ENCODE assay signal across 8 mouse cellular contexts in the genomic region with DNA sequence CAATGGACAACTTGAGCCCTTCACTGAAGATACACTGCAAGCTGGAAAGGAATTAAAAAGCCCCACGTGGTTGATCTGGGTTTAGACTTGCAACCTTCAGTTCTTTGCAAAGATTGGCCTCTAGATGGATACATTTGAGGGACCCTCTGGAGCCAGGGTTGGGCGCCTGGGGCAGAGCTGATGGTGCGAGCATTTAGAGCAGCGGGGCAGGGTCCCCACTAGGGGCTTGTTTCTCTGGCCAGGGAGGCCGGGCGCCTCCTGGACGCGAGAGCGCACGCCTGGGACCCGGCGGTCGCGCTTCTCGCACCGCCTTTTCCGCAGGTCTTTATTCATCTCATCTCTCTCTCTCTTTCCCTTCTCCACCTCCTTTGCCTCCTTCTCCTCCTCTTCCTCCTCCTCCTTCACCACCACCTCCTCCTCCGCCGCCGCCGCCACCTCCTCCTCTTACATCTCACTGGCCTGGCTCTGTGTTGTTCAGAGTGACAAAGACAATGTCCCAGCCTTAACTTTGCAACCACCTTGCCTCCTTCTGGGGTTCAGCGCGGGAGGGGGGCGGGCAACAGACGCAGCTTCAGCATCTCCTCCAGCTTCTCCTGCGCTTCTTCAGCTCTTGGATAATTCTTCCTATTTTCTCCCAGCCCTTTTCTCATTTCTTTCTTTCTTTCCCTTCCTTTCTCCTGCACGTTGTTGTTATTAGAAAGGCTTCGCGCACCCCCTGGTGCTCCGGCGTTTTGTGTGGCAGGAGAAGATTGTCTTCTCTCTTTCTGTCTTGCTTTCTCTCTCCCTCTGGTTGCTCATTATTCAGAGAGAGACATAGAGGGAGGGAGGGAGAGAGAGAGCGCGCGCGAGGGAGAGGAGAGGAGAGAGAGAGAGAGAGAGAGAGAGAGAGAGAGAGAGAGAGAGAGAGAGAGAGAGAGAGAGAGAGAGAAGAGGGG. TPM values are rescaled to one million over a fixed set of nuclear protein-coding genes. Genes with fewer than 3 reads are reported as not detected.
A peak's percentile ranks its signal among the peaks of the same experiment; 100 is the strongest.
DNase-seq lines count a peak whose midpoint lies in the region; ATAC-seq and TF ChIP-seq lines count a peak whose summit lies in the region.

No protein-coding gene starts in this region.

- H3K9ac ChIP-seq in midbrain, embryonic 14.5 days (replicated peaks; ENCODE audit: low read length): peak overlapping the region; percentile 98

- H3K4me1 ChIP-seq in midbrain, embryonic 14.5 days (ENCODE audit: control insufficient read depth, insufficient read depth, low read length): peaks cover 21% of the 10 kb centered on the region

- no peaks in the 10 kb centered on the region for H3K27me3 ChIP-seq in midbrain, embryonic 14.5 days (ENCODE audit: control insufficient read depth, insufficient read depth, low read length)

- peak overlapping the region; percentile 82 for H3K4me2 ChIP-seq in midbrain, embryonic 14.5 days (ENCODE audit: low read length)

- peak overlapping the region; percentile 86 for H3K4me3 ChIP-seq in gastrocnemius, adult 2 months
- peak overlapping the region; percentile 87 for H3K4me3 ChIP-seq in midbrain, embryonic 14.5 days (replicated peaks; ENCODE audit: low read depth, low read length)

- H3K9me3 ChIP-seq in midbrain, embryonic 14.5 days (ENCODE audit: control insufficient read depth, low read length): no peaks in the 10 kb centered on the region

- DNase-seq in gastrocnemius, adult 2 months: peak; percentile 50
- no peak for DNase-seq in gastrocnemius, postnatal 36 days
- DNase-seq in MN1 (ENCODE audit: low spot score): peak; percentile 76
- peak; percentile 59 for DNase-seq in embryo, embryonic 11.5 days (ENCODE audit: low read depth, low spot score)
- DNase-seq in heart, postnatal 10 days: peak; percentile 49 to 59
- peak; percentile 40 to 70 for DNase-seq in left cerebral cortex, postnatal 25 days (ENCODE audit: low spot score in 2 of 2)
- peak; percentile 82 for DNase-seq in midbrain, embryonic 14.5 days
- no peak for DNase-seq in c-Kit-positive CD71-positive TER-119-positive erythroid progenitor cells, embryonic 14.5 days (ENCODE audit: low spot score)

- peak overlapping the region; percentile 89 for H3K27ac ChIP-seq in gastrocnemius, adult 2 months
- peak overlapping the region; percentile 99 for H3K27ac ChIP-seq in midbrain, embryonic 14.5 days (replicated peaks; ENCODE audit: low read depth, low read length)

- no peaks in the 10 kb centered on the region for H3K36me3 ChIP-seq in midbrain, embryonic 14.5 days (ENCODE audit: control insufficient read depth, insufficient read depth, low read length)

- TF ChIP-seq CTCF in gastrocnemius, adult 2 months (IDR thresholded peaks at IDR 0.05): peak; percentile 35; the same call in 1 of the 2 replicates

- WGBS in midbrain, embryonic 14.5 days: 0% methylated on average over 35 of the region's 35 CpGs

- intact Hi-C loops in gastrocnemius, adult 2 months (cut with DNase I): loop anchor here (5.0 to 10.0 kb wide), 3 partner anchors 85 to 613 kb away; no protein-coding TSS in a partner anchor
- intact Hi-C loops in gastrocnemius, postnatal 36 days (cut with DNase I): loop anchor here (5.0 kb wide), 3 partner anchors 65 to 295 kb away; no protein-coding TSS in a partner anchor
- intact Hi-C loops in heart, postnatal 10 days (cut with DNase I): loop anchor here (1.0 to 10.0 kb wide), 4 partner anchors 95 to 1015 kb away; no protein-coding TSS in a partner anchor
- intact Hi-C loops in left cerebral cortex, postnatal 25 days (cut with DNase I): loop anchor here (5.0 to 10.0 kb wide), 4 partner anchors 190 to 883 kb away; no protein-coding TSS in a partner anchor

- peak; percentile 32 for ATAC-seq in midbrain, embryonic 14.5 days (ENCODE audit: low FRiP score, low TSS enrichment)

RNA-seq across cellular contexts. Expression of gene Zfp462, which starts 2.5 kb away (rescaled TPM):
- 10 to 100 TPM; 20.9 to 27.4 TPM for total RNA-seq in gastrocnemius, adult 2 months (2021)
- 10 to 100 TPM in 1 of 2 experiments, 1 to 10 TPM in 1; 9.3 to 12.0 TPM for total RNA-seq in gastrocnemius, postnatal 36 days (2021)
- total RNA-seq in heart, postnatal 10 days (2021): 10 to 100 TPM; 17.7 to 18.5 TPM
- 10 to 100 TPM; 50.5 to 58.9 TPM for total RNA-seq in left cerebral cortex, postnatal 25 days (2021)
- polyA plus RNA-seq in midbrain, embryonic 14.5 days (2014; fragmentation: Nextera tagmentation; extraction: Ambion mirVana): 19.6 and 25.6 TPM in 2 replicates

Comparison
In these comparisons a context has a peak if more than half of its experiments do, and no peak if none do; other contexts are left out.
1. DNase-seq: peak in gastrocnemius, adult 2 months (single experiment), MN1 (single experiment), embryo, embryonic 11.5 days (single experiment), heart, postnatal 10 days (2 of 2), left cerebral cortex, postnatal 25 days (2 of 2) and midbrain, embryonic 14.5 days (single experiment); none in gastrocnemius, postnatal 36 days (0 of 2) and c-Kit-positive CD71-positive TER-119-positive erythroid progenitor cells, embryonic 14.5 days (single experiment).